Mouse (Mus musculus): Measurements from ENCODE around the gene Leo1. TPM values are rescaled to one million over a fixed set of nuclear protein-coding genes. Genes with fewer than 3 reads are reported as not detected.
"Not testable (repeated sequence)": the region's sequence is repeated elsewhere in the genome, so short reads cannot be mapped to it uniquely, and the experiment has no call there.

The Leo1 gene
- polyA plus RNA-seq, 1 experiment from 2014 or later: 46.5 TPM

DNA sequence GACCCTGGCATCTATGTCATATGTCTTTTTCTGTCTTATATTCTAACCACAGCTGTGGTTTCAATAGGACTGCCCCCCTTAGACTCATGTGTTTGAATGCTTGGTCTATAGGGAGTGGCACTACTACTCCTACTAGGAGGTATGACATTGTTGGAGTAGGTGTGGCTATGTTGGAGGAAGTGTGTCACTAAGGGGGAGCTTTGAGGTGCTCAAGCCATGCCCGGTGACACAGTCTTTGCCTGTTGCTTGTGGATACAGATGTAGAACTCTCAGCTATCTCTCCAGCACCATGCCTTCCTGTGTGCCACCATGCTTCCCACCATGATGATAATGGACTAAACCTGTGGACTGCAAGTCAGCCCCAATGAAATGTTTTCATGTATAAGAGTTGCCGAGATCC lies 12.3 kb upstream of the Leo1 start:
- Histone ChIP-seq H3K27ac (no peak overlapping the region), H3K4me1 (peaks cover 9% of the 10 kb centered on the region), H3K4me2 (replicated peaks) (no peak overlapping the region), H3K4me3 (no peak overlapping the region), H3K9ac (no peak overlapping the region), H3K9me3 (no peaks in the 10 kb centered on the region), H3K27me3 (no peaks in the 10 kb centered on the region), H3K36me3 (no peaks in the 10 kb centered on the region)
- ATAC-seq (ENCODE audit: low FRiP score, low read depth): no peak
- WGBS: 84% methylated on average over 2 of the region's 2 CpGs

DNA sequence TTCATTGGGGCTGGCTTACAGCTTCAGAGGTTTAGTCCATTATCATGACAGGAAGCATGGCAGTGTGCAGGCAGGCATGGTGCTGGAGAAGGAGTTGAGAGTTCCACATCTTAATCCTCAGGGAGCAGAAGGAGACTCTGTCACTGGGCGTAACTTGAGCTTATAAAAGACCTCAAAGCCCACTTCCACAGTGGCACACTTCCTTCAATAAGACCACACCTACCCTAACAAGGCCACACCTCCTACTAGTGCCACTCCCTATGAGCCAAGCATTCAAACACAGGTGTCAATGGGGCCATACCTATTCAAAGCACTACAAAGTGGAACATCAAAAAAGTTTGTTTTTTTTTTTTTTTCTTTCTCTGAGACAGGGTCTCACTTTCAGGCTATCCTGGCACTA lies 11.7 kb upstream of the Leo1 start:
- 85% methylated on average over 1 of the region's 1 CpGs for WGBS
- no peak for ATAC-seq (ENCODE audit: low FRiP score, low read depth)
- Histone ChIP-seq H3K27me3 (no peaks in the 10 kb centered on the region), H3K9me3 (no peaks in the 10 kb centered on the region), H3K27ac (no peak overlapping the region), H3K36me3 (no peaks in the 10 kb centered on the region), H3K4me1 (peaks cover 12% of the 10 kb centered on the region), H3K9ac (no peak overlapping the region), H3K4me3 (no peak overlapping the region), H3K4me2 (replicated peaks) (no peak overlapping the region)

GRCm38 (mm10) chr9:75430822-75431621 lies 10.3 kb upstream of the Leo1 start:
- H3K27me3 ChIP-seq: no peaks in the 10 kb centered on the region
- no peak overlapping the region for H3K4me2 ChIP-seq (replicated peaks)
- WGBS: 66% methylated on average over 16 of the region's 16 CpGs
- H3K4me1 ChIP-seq: peaks cover 12% of the 10 kb centered on the region
- no peak overlapping the region for H3K9ac ChIP-seq
- no peak for ATAC-seq (ENCODE audit: low FRiP score, low read depth)
- no peak overlapping the region for H3K4me3 ChIP-seq
- H3K36me3 ChIP-seq: no peaks in the 10 kb centered on the region
- peak overlapping the region; percentile 39; the same call in 1 of the 2 replicates for H3K27ac ChIP-seq
- no peaks in the 10 kb centered on the region for H3K9me3 ChIP-seq

- ATAC-seq (ENCODE audit: low FRiP score, low read depth): no peak
- Histone ChIP-seq H3K9ac (no peak overlapping the region), H3K4me3 (no peak overlapping the region), H3K27me3 (no peaks in the 10 kb centered on the region), H3K27ac (no peak overlapping the region), H3K4me2 (replicated peaks) (no peak overlapping the region), H3K9me3 (no peaks in the 10 kb centered on the region), H3K4me1 (peaks cover 12% of the 10 kb centered on the region), H3K36me3 (no peaks in the 10 kb centered on the region)
- WGBS: 82% methylated on average over 3 of the region's 3 CpGs
Measured at GRCm38 (mm10) chr9:75432694-75433093, 8.6 kb upstream of the Leo1 start.

GRCm38 (mm10) chr9:75434172-75434793 lies 7.0 kb upstream of the Leo1 start:
- ATAC-seq (ENCODE audit: low FRiP score, low read depth): peak; percentile 38; the same call in 1 of the 2 replicates
- no peak overlapping the region for H3K27ac ChIP-seq
- no peak overlapping the region for H3K4me2 ChIP-seq (replicated peaks)
- no peaks in the 10 kb centered on the region for H3K36me3 ChIP-seq
- peaks cover 12% of the 10 kb centered on the region for H3K4me1 ChIP-seq
- 30% methylated on average over 7 of the region's 7 CpGs for WGBS
- no peaks in the 10 kb centered on the region for H3K9me3 ChIP-seq
- no peak overlapping the region for H3K4me3 ChIP-seq
- H3K27me3 ChIP-seq: no peaks in the 10 kb centered on the region
- no peak overlapping the region for H3K9ac ChIP-seq

- Histone ChIP-seq H3K27me3 (no peaks in the 10 kb centered on the region), H3K27ac (no peak overlapping the region), H3K4me3 (no peak overlapping the region), H3K9ac (no peak overlapping the region), H3K9me3 (no peaks in the 10 kb centered on the region), H3K36me3 (no peaks in the 10 kb centered on the region), H3K4me2 (replicated peaks) (no peak overlapping the region), H3K4me1 (peaks cover 12% of the 10 kb centered on the region)
- 85% methylated on average over 6 of the region's 6 CpGs for WGBS
- no peak for ATAC-seq (ENCODE audit: low FRiP score, low read depth)
Measured at GRCm38 (mm10) chr9:75434872-75435271, 6.5 kb upstream of the Leo1 start.

GRCm38 (mm10) chr9:75435291-75435690 lies 6.0 kb upstream of the Leo1 start:
- WGBS: 85% methylated on average over 4 of the region's 4 CpGs
- ATAC-seq (ENCODE audit: low FRiP score, low read depth): no peak
- Histone ChIP-seq H3K4me3 (no peak overlapping the region), H3K27ac (no peak overlapping the region), H3K9me3 (no peaks in the 10 kb centered on the region), H3K27me3 (no peaks in the 10 kb centered on the region), H3K4me1 (peaks cover 12% of the 10 kb centered on the region), H3K4me2 (replicated peaks) (no peak overlapping the region), H3K36me3 (no peaks in the 10 kb centered on the region), H3K9ac (no peak overlapping the region)

DNA sequence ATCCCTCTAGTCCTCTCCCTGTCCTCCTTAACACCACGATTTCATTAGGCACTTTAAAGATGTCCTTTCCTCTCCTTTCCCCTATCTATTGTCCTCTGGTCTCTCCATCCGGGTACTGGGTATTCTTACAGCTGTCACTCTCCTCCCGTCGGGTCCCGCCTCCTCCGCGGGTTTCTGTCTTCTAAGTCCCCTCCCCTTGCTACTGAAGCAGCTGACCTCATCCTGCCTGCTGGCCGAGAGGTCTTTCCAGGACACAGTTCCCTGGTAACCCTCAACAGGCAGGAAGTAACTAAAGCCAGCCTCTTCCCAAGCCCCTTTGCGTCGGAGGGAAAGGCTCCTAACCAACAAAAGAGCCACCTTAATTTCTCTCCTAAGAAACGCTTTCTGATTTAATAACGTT lies 5.4 kb upstream of the Leo1 start:
- Histone ChIP-seq H3K9me3 (no peaks in the 10 kb centered on the region), H3K27ac (no peak overlapping the region), H3K4me1 (peaks cover 9% of the 10 kb centered on the region), H3K9ac (no peak overlapping the region), H3K4me2 (replicated peaks) (no peak overlapping the region), H3K27me3 (no peaks in the 10 kb centered on the region), H3K36me3 (no peaks in the 10 kb centered on the region), H3K4me3 (no peak overlapping the region)
- ATAC-seq (ENCODE audit: low FRiP score, low read depth): peak; percentile 69
- 5% methylated on average over 12 of the region's 12 CpGs for WGBS

DNA sequence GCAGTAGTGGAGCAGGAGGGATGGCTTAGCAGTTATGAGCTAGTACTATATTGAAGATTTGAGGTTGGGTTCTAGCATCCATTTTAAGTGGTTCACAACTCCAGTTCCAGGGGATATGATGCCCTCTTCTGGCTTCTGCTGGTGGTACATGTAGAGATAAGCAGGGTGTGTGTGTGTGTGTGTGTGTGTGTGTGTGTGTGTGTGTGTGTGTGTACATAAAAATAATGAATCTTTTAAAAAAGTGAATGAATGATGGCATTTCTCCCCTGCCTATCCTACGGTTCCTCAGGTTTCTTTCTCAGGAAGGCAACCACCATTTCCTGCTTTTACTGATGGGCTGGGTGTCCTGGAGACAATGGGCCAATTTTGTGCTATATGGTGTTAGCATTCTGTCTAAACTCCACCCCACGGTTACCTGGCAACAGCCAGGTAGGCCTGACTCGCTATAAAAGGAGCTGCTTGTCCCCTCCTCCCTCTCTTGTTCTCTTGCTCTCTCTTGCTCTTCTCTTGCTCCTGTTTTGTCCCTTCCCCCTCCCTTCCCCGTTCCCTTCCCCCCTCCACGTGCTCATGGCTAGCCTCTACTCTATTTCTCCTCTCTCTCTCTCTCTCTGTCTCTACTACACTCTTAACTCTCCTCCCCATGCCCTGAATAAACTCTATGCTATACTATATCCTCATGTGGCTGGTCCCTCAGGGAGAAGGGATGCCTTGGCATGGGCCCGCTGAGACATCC lies 3.5 kb upstream of the Leo1 start:
- no peak overlapping the region for H3K27ac ChIP-seq
- no peak overlapping the region for H3K9ac ChIP-seq
- no peak for ATAC-seq (ENCODE audit: low FRiP score, low read depth)
- no peaks in the 10 kb centered on the region for H3K27me3 ChIP-seq
- H3K4me3 ChIP-seq: no peak overlapping the region
- H3K4me2 ChIP-seq (replicated peaks): no peak overlapping the region
- WGBS: 33% methylated on average over 6 of the region's 6 CpGs
- H3K4me1 ChIP-seq: peaks cover 13% of the 10 kb centered on the region
- H3K36me3 ChIP-seq: no peaks in the 10 kb centered on the region
- H3K9me3 ChIP-seq: no peaks in the 10 kb centered on the region

GRCm38 (mm10) chr9:75441691-75442131 lies 387 bp downstream of the Leo1 start:
- Histone ChIP-seq H3K27me3 (no peaks in the 10 kb centered on the region), H3K4me2 (replicated peaks) (peak overlapping the region; percentile 92), H3K36me3 (peaks cover 23% of the 10 kb centered on the region), H3K27ac (peak overlapping the region; percentile 85), H3K4me3 (peak overlapping the region; percentile 93), H3K9ac (peak overlapping the region; percentile 94), H3K9me3 (no peaks in the 10 kb centered on the region), H3K4me1 (peaks cover 13% of the 10 kb centered on the region)
- ATAC-seq (ENCODE audit: low FRiP score, low read depth): peak; percentile 85
- under 1% methylated on average over 31 of the region's 31 CpGs for WGBS

GRCm38 (mm10) chr9:75444981-75445380 lies 3.7 kb downstream of the Leo1 start:
- Histone ChIP-seq H3K9ac (no peak overlapping the region), H3K4me3 (no peak overlapping the region), H3K36me3 (peaks cover 55% of the 10 kb centered on the region), H3K4me2 (replicated peaks) (no peak overlapping the region), H3K4me1 (peaks cover 13% of the 10 kb centered on the region), H3K27ac (no peak overlapping the region), H3K9me3 (no peaks in the 10 kb centered on the region), H3K27me3 (no peaks in the 10 kb centered on the region)
- 91% methylated on average over 15 of the region's 15 CpGs for WGBS
- no peak for ATAC-seq (ENCODE audit: low FRiP score, low read depth)

DNA sequence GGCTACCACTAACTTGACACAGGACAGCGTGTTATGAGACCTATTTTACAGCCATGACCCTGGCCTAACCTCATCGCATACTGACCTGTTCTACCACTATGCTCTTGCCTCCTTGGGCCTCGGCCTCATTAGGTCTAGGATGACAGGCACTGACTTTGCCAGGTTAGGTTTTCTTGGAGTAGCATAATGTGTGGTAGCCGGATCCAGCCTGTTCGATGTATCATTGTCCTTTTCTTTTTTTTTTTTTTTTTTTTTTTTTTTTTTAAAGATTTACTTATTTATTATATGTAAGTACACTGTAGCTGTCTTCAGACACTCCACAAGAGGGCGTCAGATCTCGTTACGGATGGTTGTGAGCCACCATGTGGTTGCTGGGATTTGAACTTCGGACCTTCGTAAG lies 5.2 kb downstream of the Leo1 start:
- not testable (repeated sequence) for H3K9ac ChIP-seq; H3K9me3 ChIP-seq; H3K4me2 ChIP-seq (replicated peaks); H3K27ac ChIP-seq; H3K4me3 ChIP-seq; H3K27me3 ChIP-seq; ATAC-seq (ENCODE audit: low FRiP score, low read depth)
- H3K4me1 ChIP-seq: peaks cover 13% of the 10 kb centered on the region
- peaks cover 65% of the 10 kb centered on the region for H3K36me3 ChIP-seq
- WGBS: 83% methylated on average over 10 of the region's 10 CpGs
